Mouse (Mus musculus): ENCODE measurements around the gene Hexa. TPM values are rescaled to one million over a fixed set of nuclear protein-coding genes. Genes with fewer than 3 reads are reported as not detected.

The Hexa gene
- polyA plus RNA-seq (2021; fragmentation: Nextera tagmentation), result 61.5 and 64.8 TPM in 2 replicates
- long read RNA-seq, experiment 1, transcript Hexa-201 (14 exons, 1,996 nt), result major isoform, 142 of 157 reads
- long read RNA-seq, experiment 1, partial matches to known transcripts, result 7 of 157 reads
- long read RNA-seq, experiment 1, other reads (novel, unspliced or antisense), result 8 of 157 reads
- long read RNA-seq, experiment 2, transcript Hexa-201 (14 exons, 1,996 nt), result major isoform, 304 of 351 reads
- long read RNA-seq, experiment 2, partial matches to known transcripts, result 4 of 351 reads
- long read RNA-seq, experiment 2, other reads (novel, unspliced or antisense), result 43 of 351 reads

DNA sequence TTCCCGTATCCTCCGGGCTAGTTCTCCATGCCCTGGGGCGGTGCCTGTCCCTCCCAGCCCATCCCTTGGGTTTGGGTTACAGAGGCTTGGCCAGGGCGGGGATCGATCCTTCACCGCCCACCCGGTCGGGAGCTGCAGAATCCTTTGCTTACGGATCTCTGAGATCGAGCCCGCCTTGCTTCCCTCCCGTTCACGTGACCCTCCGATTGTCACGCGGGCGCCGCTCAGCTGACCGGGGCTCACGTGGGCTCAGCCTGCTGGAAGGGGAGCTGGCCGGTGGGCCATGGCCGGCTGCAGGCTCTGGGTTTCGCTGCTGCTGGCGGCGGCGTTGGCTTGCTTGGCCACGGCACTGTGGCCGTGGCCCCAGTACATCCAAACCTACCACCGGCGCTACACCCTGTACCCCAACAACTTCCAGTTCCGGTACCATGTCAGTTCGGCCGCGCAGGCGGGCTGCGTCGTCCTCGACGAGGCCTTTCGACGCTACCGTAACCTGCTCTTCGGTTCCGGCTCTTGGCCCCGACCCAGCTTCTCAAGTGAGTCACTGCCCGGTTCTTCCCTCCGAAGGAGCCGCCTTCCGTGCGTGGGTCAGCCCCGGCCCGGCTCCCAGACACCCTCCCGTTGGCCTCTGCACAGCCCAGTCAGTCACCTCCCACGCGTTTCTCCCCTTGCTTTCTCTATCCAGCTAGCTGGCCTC is at the start of gene Hexa, which contains the start of gene Tmem202:
Hexa (plus strand) TSS at position 100 of the 697 bp plus-strand sequence.
Tmem202 (minus strand) TSS at position 407 of the 697 bp plus-strand sequence.

GRCm38 (mm10) chr9:59577844-59578504 is 38.6 kb downstream of the Hexa start, which contains the start of gene Celf6:
Gene Celf6, plus strand, starts transcription at chr9:59577917.

Other genes starting within 250 kb of the Hexa start
- gene Adpgk, start 248.0 kb upstream of the Hexa start, polyA plus RNA-seq (2021; fragmentation: Nextera tagmentation), result 14.2 and 14.6 TPM in 2 replicates
- gene Bbs4, start 186.0 kb upstream of the Hexa start, polyA plus RNA-seq (2021; fragmentation: Nextera tagmentation), result 47.6 and 52.7 TPM in 2 replicates
- 3.8 and 4.9 TPM in 2 replicates for gene Arih1, start 52.9 kb upstream of the Hexa start, polyA plus RNA-seq (2021; fragmentation: Nextera tagmentation)
- 3.1 and 4.0 TPM in 2 replicates for gene Tmem202, start 307 bp downstream of the Hexa start, polyA plus RNA-seq (2021; fragmentation: Nextera tagmentation)
- gene Celf6, start 38.4 kb downstream of the Hexa start, polyA plus RNA-seq (2021; fragmentation: Nextera tagmentation), result 7.1 and 8.0 TPM in 2 replicates
- 46.9 and 60.7 TPM in 2 replicates for gene Parp6, start 77.7 kb downstream of the Hexa start, polyA plus RNA-seq (2021; fragmentation: Nextera tagmentation)
- gene Pkm, start 116.8 kb downstream of the Hexa start, polyA plus RNA-seq (2021; fragmentation: Nextera tagmentation), result 1,279 and 1,289 TPM in 2 replicates
- gene Gramd2, start 140.6 kb downstream of the Hexa start, polyA plus RNA-seq (2021; fragmentation: Nextera tagmentation), result 4.7 and 6.3 TPM in 2 replicates
- gene Senp8, start 211.2 kb downstream of the Hexa start, polyA plus RNA-seq (2021; fragmentation: Nextera tagmentation), result 4.2 and 4.3 TPM in 2 replicates
- gene Myo9a, start 211.4 kb downstream of the Hexa start, polyA plus RNA-seq (2021; fragmentation: Nextera tagmentation), result 5.1 and 5.3 TPM in 2 replicates

Data from layer of hippocampus, adult 6 months (tissue).